In the genomic region with DNA sequence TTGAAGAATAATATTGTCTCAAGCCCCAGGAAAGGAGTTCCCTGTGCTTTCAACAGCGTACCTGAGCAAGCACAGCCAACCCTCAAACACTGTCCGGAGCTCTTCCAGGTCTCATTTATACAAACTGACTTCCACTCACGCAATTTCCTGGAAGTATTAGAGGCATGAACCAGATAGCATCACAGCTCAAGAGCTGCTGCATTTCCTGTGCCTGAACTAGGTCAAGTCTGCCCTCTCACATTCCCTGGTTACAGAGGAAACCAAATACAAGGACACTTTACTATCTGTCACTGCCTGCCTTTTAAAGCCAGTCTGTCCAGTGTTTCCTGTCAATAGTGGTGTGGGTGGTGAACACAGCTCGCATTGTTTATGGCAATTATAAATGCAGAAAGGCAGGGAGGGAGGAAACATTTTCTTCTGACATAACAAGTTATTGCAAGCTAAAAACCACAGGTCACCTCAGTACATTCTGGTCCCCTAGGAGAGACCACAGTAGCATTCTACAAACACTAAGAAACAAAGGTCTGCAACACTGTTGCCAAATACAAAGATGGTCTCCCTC, we compare ENCODE assay signal across 12 mouse cellular contexts.
"Had no signal": no experiment of that assay in that cellular context is flagged by ENCODE, and none has a peak within 500 bp of the region (broad histone marks: within the 10 kb centered on the region; RNA-seq: fewer than 3 reads in every experiment).

No protein-coding gene starts in this region.

- H3K4me1 ChIP-seq: liver, embryonic 12.5 days; midbrain, embryonic 13.5 days; stomach, embryonic 15.5 days had no signal

- H3K4me3 ChIP-seq: liver, embryonic 12.5 days; megakaryocyte, embryonic 14.5 days; midbrain, embryonic 13.5 days; stomach, embryonic 15.5 days had no signal

- H3K9ac ChIP-seq: liver, embryonic 12.5 days; liver, postnatal 0 days; midbrain, embryonic 13.5 days; stomach, embryonic 15.5 days had no signal

- DNase-seq: left cerebral cortex, postnatal 4 days; liver, postnatal 0 days; lung, postnatal 10 days; right cerebral cortex, postnatal 14 days; thymus, adult 2 months; thymus, postnatal 25 days had no signal

- H3K27ac ChIP-seq: hindbrain, postnatal 0 days; liver, embryonic 12.5 days; macrophage; midbrain, embryonic 13.5 days; stomach, embryonic 15.5 days had no signal

- H3K9me3 ChIP-seq: liver, embryonic 12.5 days; megakaryocyte, embryonic 14.5 days; stomach, embryonic 15.5 days had no signal

- H3K27me3 ChIP-seq: liver, embryonic 12.5 days; megakaryocyte, embryonic 14.5 days; midbrain, embryonic 13.5 days; stomach, embryonic 15.5 days had no signal

- ATAC-seq: hindbrain, postnatal 0 days; liver, embryonic 12.5 days; liver, postnatal 0 days; midbrain, embryonic 13.5 days had no signal

- H3K4me2 ChIP-seq: liver, embryonic 12.5 days; midbrain, embryonic 13.5 days; stomach, embryonic 15.5 days had no signal

- H3K36me3 ChIP-seq: liver, embryonic 12.5 days; midbrain, embryonic 13.5 days; stomach, embryonic 15.5 days had no signal
